Mouse (Mus musculus): ENCODE measurements around the gene Spr. TPM values are rescaled to one million over a fixed set of nuclear protein-coding genes. Genes with fewer than 3 reads are reported as not detected.

Spr gene
- total and polyA plus RNA-seq, 3 experiments, result 44.3 to 69.3 (median 64.4) TPM

DNA sequence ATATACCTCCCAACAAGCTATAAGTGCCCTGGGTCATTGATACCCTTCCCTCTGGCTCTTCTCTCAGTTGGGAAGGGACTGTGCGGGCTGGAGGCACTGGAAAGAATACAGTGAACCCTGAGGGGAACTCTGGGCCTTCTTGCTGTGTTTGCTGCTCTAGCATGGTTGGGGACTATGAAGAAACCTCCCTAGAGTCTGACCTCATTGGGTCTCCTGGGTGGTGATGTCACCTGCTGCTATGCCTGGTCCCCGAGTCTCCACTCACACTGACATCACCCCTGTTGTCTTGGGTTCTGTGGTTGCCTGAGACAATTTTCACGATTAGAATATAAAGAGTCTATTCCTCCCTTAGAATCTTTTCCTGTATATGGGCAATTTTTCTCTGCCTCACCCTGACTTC lies 50.9 kb downstream of the Spr start:
- peak; percentile 40 for DNase-seq (ENCODE audit: extremely low read depth)
- in situ Hi-C loops (cut with MboI; ENCODE audit: low pct_ligation_motif_present, low pct_unique_long_range_greater_than_20kb, low sequenced_read_pairs) (no loop called here), dilution Hi-C loops (cut with MboI; ENCODE audit: extremely low pct_ligation_motif_present, extremely low pct_unique_long_range_greater_than_20kb, low sequenced_read_pairs) (no loop called here)
- Histone ChIP-seq H3K4me3 (replicated peaks in 1 of 3; ENCODE audit: low read depth in 2 of 3, low read length in 2 of 3, poor library complexity in 1 of 3) (no peak overlapping the region), H3K4me1 (ENCODE audit: control insufficient read depth in 1 of 2, insufficient read depth in 2 of 2) (peaks cover 0 to 6% of the 10 kb centered on the region in 2 experiments; a peak in 1 of 4 replicates), H3K36me3 (replicated peaks in 1 of 2; ENCODE audit: control insufficient read depth in 1 of 2, insufficient read depth in 1 of 2, low read length in 1 of 2) (no peaks in the 10 kb centered on the region), H3K27me3 (replicated peaks) (no peaks in the 10 kb centered on the region), H3K9me3 (replicated peaks; ENCODE audit: low read length) (no peaks in the 10 kb centered on the region), H3K4me2 (ENCODE audit: insufficient read depth, low read depth, poor library complexity, severe bottlenecking) (no peak overlapping the region), H3K79me2 (replicated peaks; ENCODE audit: control insufficient read depth, extremely low read depth, insufficient read depth, poor library complexity, severe bottlenecking) (no peaks in the 10 kb centered on the region), H3K27ac (ENCODE audit: insufficient read depth, low read depth) (no peak overlapping the region), H3K9ac (ENCODE audit: insufficient read depth, low read depth) (no peak overlapping the region)
- TF ChIP-seq ZNF384 (IDR thresholded peaks at IDR 0.05; ENCODE audit: low read depth, low read length) (no peak), ZC3H11A (IDR thresholded peaks at IDR 0.05; ENCODE audit: low read depth, low read length) (no peak), CHD2 (IDR thresholded peaks at IDR 0.05; ENCODE audit: low read length) (no peak), HCFC1 (IDR thresholded peaks at IDR 0.05; ENCODE audit: low read depth, low read length) (no peak), JUN (IDR thresholded peaks at IDR 0.05; ENCODE audit: insufficient read depth, low read depth, low read length) (no peak)

Other genes starting within 250 kb of the Spr start
- gene Exoc6b, start 68.3 kb downstream of the Spr start, total RNA-seq (2012; rRNA removed), result 1.9 and 3.5 TPM in 2 replicates
- 1.7 and 1.9 TPM in 2 replicates for gene Exoc6b, start 68.3 kb downstream of the Spr start, total RNA-seq (2014; rRNA removed)
- gene Exoc6b, start 68.3 kb downstream of the Spr start, polyA plus RNA-seq (2012; ENCODE audit: insufficient read length, low read depth), result 5.2 and 6.2 TPM in 2 replicates
- not detected in 2 replicates for gene Emx1, start 49.7 kb upstream of the Spr start, total RNA-seq (2012; rRNA removed)
- gene Emx1, start 49.7 kb upstream of the Spr start, total RNA-seq (2014; rRNA removed), result not detected in 2 replicates
- not detected in 2 replicates for gene Emx1, start 49.7 kb upstream of the Spr start, polyA plus RNA-seq (2012; ENCODE audit: insufficient read length, low read depth)
- gene Sfxn5, start 195.7 kb upstream of the Spr start, total RNA-seq (2012; rRNA removed), result 0.55 and 0.63 TPM in 2 replicates
- 0.66 and 0.88 TPM in 2 replicates for gene Sfxn5, start 195.7 kb upstream of the Spr start, total RNA-seq (2014; rRNA removed)
- 0.93 and 1.4 TPM in 2 replicates for gene Sfxn5, start 195.7 kb upstream of the Spr start, polyA plus RNA-seq (2012; ENCODE audit: insufficient read length, low read depth)
- 0.13 and 0.30 TPM in 2 replicates for gene Rab11fip5, start 236.9 kb upstream of the Spr start, total RNA-seq (2012; rRNA removed)
- 0.11 and 0.13 TPM in 2 replicates for gene Rab11fip5, start 236.9 kb upstream of the Spr start, total RNA-seq (2014; rRNA removed)
- gene Rab11fip5, start 236.9 kb upstream of the Spr start, polyA plus RNA-seq (2012; ENCODE audit: insufficient read length, low read depth), result 0.17 TPM in 1 of 2 replicates, not detected in the other

Data from CH12.LX (cell line).